Mouse (Mus musculus): Measurements from ENCODE around the gene 6330403K07Rik.
A peak's percentile ranks its signal among the peaks of the same experiment; 100 is the strongest.

Gene 6330403K07Rik

GRCm38 (mm10) chr11:71033163-71033761 is at the start of gene 6330403K07Rik:
Gene 6330403K07Rik (minus strand): TSS chr11:71033513.
- peak; percentile 70 to 73 for DNase-seq (ENCODE audit: low spot score in 2 of 2)

DNA sequence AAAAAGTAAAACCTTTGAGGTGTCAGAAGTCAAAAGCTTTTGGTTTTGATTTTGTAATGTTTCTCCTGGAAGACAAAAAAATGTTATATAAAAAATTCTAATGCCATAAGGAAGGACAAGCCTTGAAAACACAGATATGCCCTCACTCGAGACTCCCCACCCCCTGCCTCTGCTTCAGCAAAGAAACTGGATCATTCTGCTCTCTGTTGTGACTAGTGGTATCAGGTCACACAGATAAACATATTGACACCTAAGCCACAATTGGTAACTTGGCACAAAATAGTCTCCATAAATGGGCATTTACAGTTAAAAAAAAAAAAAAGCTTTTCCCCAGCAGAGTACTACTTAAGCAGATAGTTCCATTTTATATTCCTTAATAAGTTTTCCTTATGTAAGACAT is 43.0 kb upstream of the 6330403K07Rik start:
- DNase-seq (ENCODE audit: low spot score in 2 of 2) = no peak

DNA sequence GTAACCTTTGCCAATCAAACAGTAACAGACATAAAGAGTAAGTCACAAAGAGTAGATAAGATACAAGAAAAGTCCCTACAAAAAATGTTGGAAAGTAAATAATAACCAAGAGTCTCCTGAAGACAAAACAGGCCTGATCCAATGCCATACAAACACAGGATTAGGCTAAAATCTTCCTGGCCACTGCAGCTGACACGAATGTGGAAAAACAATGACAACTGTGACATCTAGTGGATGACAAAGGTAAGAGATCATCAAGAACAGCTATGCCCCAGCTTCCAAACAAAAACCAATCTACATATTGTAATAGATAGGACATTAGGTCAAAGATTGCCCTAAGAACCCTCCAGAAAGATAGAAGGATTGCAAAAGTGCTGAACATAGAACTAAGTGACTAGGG is 19.2 kb upstream of the 6330403K07Rik start:
- no peak for DNase-seq (ENCODE audit: low spot score in 2 of 2)

DNA sequence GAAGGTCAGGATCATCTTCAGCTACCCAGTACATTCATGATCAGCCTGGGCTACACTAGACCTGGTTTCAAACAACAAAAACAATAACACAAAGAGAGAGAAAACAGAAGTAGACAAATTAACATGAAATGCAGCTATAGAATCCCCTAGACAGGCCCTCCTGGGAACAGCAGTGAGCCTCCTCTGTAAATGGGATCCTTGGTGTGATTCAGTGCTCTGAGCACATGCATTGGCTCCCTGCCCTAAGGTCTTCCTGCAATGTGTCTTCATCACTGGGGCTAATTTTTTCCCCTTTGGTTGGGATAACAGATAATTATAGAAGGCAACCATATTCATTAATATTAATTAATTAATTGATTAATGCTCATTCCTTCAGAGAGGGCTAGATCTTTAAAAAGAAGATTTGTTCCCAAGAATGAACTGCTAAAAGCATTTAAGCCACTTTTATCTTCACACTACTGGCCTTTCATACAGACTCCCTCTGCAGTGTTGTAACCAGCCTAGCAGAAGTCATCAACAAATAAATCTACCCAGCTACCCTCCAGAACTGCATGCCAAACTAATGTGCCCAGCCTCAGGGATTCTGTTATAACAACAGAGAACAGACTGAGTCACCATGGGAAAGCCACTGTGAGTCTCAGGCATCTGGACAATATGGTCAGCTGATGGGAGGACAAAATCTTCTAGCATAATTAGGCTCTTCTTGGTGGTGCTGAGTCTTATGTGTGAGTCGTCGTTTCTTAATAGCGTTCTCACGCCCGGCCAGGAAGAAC is 6.4 kb upstream of the 6330403K07Rik start:
- no peak for DNase-seq (ENCODE audit: low spot score in 2 of 2)

DNA sequence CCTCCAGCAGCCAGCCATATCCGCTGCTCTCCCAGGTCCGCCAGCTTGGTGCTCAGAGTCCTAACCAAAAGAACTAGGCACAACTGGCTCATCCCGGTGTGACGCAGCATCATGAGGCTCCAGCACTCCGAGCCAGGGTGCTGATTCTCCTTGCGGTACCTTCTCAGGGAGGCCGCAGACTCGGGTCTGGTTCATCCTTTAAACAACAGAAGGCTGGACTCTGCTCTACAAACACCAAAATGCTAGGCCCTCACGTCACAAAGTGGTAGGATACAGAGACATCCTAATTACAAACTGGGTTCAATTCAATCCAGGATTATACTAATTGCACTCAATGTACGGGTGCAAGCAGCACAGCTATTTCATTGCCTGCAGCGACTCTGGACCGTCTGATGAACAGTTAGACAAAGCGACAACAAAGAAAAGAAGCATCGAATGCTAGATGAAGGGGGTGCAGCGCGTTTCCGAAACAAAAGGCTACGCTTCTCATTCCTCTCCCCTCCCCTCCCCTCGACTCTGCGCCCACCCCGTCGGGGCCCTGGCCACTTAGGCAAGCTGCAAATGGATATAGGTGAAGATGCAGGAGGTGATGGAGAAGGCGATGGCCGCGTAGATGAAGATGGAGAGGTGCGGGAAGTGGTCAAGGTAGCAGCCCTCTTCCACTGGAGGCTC is 686 bp downstream of the 6330403K07Rik start:
- peak; percentile 42 to 43 for DNase-seq (ENCODE audit: low spot score in 2 of 2)

- no peak for DNase-seq (ENCODE audit: low spot score in 2 of 2)
These were observed 1.2 kb downstream of the 6330403K07Rik start for GRCm38 (mm10) chr11:71032070-71032469.

DNA sequence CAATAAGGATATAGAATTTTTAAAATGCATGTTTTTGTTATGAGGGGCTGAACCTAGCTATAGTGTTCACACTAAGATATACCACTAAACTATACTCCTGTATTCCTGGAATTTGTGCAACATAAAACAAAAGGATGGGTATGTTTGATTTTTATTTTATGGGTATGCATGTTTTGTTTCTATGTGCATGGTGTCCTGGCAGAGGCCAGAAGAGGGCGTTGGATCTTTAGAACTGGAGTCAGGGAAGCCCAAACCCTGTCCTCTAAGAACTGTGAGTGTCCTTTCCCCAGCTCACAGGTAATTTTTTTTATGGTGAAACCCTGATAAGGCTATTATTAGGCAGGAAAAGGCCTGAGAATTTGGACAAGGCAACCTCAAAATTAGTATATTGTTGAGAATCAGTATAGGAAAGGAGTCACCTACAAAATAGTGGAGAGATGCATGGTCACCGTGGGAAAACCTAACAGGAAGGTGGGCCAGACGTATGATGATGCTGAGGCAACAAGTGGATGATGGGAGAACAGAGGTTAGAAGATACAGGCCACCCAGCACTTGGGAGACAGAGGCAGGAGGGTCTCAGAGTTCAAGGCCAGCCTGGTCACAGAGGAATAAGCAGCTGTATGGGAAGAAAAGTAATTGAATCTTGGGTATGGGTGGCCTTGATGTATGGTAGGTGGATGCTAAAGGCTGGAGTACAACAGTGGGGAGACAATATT is 3.8 kb downstream of the 6330403K07Rik start:
- no peak for DNase-seq (ENCODE audit: low spot score in 2 of 2)

- DNase-seq (ENCODE audit: low spot score in 2 of 2) = no peak
These were observed 5.0 kb downstream of the 6330403K07Rik start for GRCm38 (mm10) chr11:71028280-71028679.

DNA sequence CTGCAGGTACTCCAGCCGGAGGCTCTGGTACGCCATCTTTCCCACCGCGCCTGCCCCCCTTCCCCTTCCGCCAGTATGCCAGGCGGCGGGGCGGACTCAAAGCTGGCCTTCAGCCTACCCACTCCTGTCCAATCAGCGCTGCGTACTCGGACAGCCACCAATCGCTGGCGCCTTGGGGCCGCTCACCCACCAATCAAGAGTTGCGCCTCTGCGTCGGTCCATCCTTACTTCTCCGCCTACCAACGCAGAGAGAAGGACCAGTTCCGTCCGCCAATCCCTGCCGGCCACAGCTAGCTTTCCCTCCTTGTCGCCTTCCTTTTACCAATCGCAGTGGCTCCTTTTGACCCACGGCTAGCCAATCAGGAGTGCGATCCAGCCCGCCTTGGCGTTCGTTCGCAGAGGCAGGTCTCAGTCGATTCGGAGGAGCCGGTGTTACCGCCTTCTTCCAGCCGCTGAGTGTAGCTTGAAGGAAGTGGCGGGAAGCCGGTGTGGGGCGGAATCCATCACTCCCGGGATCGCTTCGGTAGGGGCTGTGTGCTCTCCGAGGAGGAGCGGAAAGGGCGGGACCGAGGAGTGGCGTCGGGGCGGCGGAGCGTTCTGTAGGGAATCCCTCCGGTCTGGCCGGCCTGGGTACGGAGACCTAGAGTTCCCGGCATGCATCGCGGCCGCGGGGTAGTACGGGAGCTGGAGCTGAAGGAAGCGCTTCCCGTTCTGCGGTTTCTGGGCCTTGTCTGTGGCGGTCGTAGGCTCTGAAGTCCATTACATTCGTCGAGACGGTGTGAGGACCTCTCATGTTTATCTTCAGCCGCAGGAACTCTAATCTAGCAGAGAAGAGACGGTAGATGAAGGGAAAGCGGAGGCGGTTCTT is 13.9 kb downstream of the 6330403K07Rik start, which contains the start of the genes Mis12 and Derl2:
Gene Mis12 (plus strand): TSS at position 411 of the 868 bp plus-strand sequence.
Gene Derl2 (minus strand): TSS at position 641 of the 868 bp plus-strand sequence.
- DNase-seq (ENCODE audit: low spot score in 2 of 2) = peak; percentile 100

GRCm38 (mm10) chr11:71018416-71019200 is 14.7 kb downstream of the 6330403K07Rik start:
- peak in 1 of 2 experiments; percentile 10 for DNase-seq (ENCODE audit: low spot score in 2 of 2)

- DNase-seq (ENCODE audit: low spot score in 2 of 2) = no peak
These were observed 16.3 kb downstream of the 6330403K07Rik start for GRCm38 (mm10) chr11:71017051-71017450.

GRCm38 (mm10) chr11:71012743-71013142 is 20.6 kb downstream of the 6330403K07Rik start:
- no peak for DNase-seq (ENCODE audit: low spot score in 2 of 2)

DNA sequence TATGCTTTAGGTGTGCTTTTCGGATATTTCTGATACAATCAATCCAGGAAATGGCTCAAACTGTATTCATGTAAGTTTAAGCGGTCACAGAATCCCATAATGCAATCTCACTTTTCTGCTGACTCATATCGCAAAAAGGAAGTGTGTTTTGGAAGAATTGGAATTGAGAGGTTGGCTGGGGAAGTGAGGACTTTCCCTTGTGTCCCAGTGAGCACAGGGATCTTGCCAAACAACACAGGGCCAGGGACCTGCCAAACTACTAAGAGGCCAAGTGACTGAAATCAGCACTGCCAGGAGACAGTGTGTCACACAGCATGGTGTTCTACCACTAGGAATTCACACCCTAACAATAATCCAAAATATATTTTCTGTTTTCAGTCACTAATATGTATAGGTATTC is 25.0 kb downstream of the 6330403K07Rik start:
- no peak for DNase-seq (ENCODE audit: low spot score in 2 of 2)

DNA sequence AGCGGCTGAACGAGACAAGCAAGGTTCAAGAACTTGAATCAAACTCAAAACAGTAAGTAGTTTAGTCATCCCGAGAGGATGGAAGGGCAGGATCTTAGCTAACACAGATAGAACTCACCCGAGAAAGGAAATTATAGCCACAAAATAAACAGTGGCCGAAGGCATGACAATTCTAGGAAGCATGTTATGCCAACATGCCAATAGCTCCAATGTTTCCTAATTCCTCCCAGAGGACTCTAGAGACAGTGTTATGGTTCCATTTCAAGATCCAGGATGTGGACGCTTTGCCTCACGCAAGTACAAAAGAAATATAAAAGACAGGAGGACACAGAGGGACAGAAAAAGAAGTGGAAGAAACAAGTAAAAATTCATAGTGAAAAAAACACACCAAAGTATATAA is 25.5 kb downstream of the 6330403K07Rik start:
- DNase-seq (ENCODE audit: low spot score in 2 of 2) = no peak

DNA sequence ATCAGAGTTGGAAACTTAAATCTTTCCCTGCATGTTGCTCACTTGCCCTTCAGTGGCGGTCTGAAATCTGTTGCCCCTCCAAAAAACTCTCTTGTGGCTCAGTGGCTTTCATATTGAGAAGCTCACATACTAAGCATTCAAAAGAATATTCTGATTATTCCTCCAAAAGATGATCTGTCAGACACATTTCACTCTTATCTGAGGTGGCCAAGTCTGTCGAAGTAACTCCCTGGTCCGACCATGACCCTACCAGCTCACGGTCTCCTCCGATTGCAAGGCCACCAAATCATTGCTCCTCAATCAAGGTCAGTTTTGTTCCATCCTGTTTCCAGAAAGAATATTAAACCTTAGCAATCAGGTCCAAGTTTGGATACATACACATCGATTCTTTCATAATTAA is 26.3 kb downstream of the 6330403K07Rik start:
- no peak for DNase-seq (ENCODE audit: low spot score in 2 of 2)

DNA sequence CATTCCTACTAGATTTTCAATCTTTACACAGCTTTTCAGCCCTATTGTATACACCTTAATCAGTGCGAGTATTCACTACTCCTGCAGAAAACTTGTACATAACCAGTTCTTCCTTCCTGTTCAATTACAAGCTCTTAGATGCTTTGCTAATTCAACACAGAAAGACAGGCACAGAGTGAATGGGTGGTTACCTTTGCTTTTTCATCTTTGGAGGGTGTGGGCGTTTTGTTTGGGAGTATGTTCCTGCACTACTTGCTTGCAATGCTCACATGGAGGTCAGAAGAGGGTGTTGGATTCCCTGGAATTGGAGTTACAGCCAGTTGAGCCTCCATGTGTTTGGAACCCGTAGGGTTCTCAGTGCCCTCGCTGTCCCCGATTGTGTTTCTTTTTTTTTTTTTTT is 28.3 kb downstream of the 6330403K07Rik start:
- DNase-seq (ENCODE audit: low spot score in 2 of 2) = no peak

GRCm38 (mm10) chr11:71004316-71004773 is 29.0 kb downstream of the 6330403K07Rik start, which contains the start of gene Dhx33:
Gene Dhx33 (minus strand): TSS chr11:71004437.
- peak; percentile 97 to 98 for DNase-seq (ENCODE audit: low spot score in 2 of 2)

GRCm38 (mm10) chr11:71003611-71004315 is 29.6 kb downstream of the 6330403K07Rik start:
- peak in 1 of 2 experiments; percentile 53 for DNase-seq (ENCODE audit: low spot score in 2 of 2)

DNA sequence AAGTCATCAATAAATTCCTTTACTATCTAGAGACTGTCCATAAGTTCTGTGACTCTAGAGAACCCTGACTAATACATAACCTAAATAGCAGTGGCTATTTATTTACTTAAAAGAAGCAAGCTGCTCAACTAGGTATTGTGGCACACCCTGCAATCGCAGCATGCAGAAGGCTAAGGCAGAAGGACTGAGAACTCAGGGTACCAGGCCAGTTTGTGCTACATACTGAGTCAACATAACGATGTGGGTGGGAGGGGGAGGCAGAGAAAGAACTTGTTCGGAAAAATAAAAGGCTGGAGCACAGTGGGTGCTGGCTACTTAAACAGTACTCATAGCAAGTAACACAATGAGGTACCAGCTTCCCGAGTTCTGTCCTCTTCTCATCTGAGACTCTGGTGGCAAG is 32.1 kb downstream of the 6330403K07Rik start:
- peak in 1 of 2 experiments; percentile 36 for DNase-seq (ENCODE audit: low spot score in 2 of 2)

Measured in right cerebral cortex, postnatal 36 days (tissue).